Mouse (Mus musculus): Measurements from ENCODE around the gene Gnb1l. TPM values are rescaled to one million over a fixed set of nuclear protein-coding genes. Genes with fewer than 3 reads are reported as not detected.
A peak's percentile ranks its signal among the peaks of the same experiment; 100 is the strongest.

The Gnb1l gene
- polyA plus RNA-seq, 1 experiment from 2014 or later = 13.2 TPM

DNA sequence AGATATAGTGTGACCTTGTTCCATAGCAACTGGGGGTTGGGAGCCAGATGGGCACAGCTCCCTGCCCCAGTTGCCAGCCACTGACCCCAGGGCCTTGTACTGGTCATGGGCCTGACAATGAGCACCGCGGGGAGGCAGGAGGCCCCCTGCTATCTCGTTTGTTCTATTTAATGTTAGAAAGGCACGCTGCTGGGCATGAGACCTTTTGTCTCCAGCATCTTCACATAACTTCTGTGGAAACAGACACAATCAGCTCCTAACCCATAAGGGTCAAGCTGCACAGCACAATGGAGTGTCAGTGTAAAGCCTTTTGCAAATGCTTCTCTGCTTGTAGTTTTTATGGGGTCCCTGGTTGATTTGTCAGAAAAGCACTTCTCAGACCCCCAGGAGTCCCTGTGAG is 14.1 kb upstream of the Gnb1l start:
- DNase-seq (ENCODE audit: low spot score) = no peak
- Histone ChIP-seq H3K4me3 (ENCODE audit: low read depth, low read length) (no peak overlapping the region), H3K36me3 (replicated peaks; ENCODE audit: control insufficient read depth, insufficient read depth, low read depth, low read length) (no peaks in the 10 kb centered on the region), H3K27me3 (ENCODE audit: control insufficient read depth, insufficient read depth, low read length) (no peaks in the 10 kb centered on the region), H3K4me2 (ENCODE audit: low read depth, low read length) (no peak overlapping the region), H3K9ac (replicated peaks; ENCODE audit: low read length) (no peak overlapping the region), H3K27ac (replicated peaks; ENCODE audit: low read depth, low read length) (no peak overlapping the region), H3K9me3 (replicated peaks; ENCODE audit: control insufficient read depth, low read length) (no peaks in the 10 kb centered on the region), H3K4me1 (ENCODE audit: control insufficient read depth, insufficient read depth, low read length) (no peaks in the 10 kb centered on the region)
- ATAC-seq (replicated peaks; ENCODE audit: insufficient number of reproducible peaks, low FRiP score, low TSS enrichment, low read depth) = no peak
- 21% methylated on average over 4 of the region's 4 CpGs for WGBS

DNA sequence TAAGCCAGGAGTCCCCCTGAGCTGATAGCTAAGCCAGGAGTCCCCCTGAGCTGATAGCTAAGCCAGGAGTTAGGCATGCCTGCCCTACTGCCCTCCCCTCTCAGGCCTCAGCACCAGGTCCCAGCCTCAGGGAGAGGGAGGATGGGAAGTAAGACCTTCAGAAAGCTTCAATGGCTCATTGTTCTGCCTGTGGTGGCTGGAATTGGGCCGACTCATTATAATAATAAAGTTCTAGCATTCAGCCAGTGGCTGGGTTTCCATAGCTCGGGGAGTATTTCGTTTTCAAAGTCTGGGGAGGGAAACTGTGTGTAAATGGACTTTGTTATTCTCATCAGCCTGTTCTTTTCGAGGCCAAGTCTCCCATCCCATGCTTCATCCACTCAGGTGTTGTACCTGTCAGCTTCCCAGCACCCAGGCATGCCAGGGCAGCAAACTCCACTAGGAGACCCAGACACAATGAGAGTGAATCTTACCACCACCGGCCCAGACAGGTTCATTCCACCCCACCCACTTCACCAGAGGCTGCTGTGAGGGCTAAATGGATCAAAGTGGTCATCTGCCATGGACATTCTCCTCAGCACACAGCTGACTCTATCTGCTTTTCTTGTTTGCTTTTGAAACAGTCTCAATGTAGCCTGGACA is 13.6 kb upstream of the Gnb1l start:
- H3K4me3 ChIP-seq (ENCODE audit: low read depth, low read length) = no peak overlapping the region
- H3K27ac ChIP-seq (replicated peaks; ENCODE audit: low read depth, low read length) = no peak overlapping the region
- H3K36me3 ChIP-seq (replicated peaks; ENCODE audit: control insufficient read depth, insufficient read depth, low read depth, low read length) = no peaks in the 10 kb centered on the region
- WGBS = 23% methylated on average over 5 of the region's 5 CpGs
- no peaks in the 10 kb centered on the region for H3K27me3 ChIP-seq (ENCODE audit: control insufficient read depth, insufficient read depth, low read length)
- H3K4me1 ChIP-seq (ENCODE audit: control insufficient read depth, insufficient read depth, low read length) = no peaks in the 10 kb centered on the region
- DNase-seq (ENCODE audit: low spot score) (no peak), ATAC-seq (replicated peaks; ENCODE audit: insufficient number of reproducible peaks, low FRiP score, low TSS enrichment, low read depth) (no peak)
- no peak overlapping the region for H3K4me2 ChIP-seq (ENCODE audit: low read depth, low read length)
- no peaks in the 10 kb centered on the region for H3K9me3 ChIP-seq (replicated peaks; ENCODE audit: control insufficient read depth, low read length)
- H3K9ac ChIP-seq (replicated peaks; ENCODE audit: low read length) = no peak overlapping the region

DNA sequence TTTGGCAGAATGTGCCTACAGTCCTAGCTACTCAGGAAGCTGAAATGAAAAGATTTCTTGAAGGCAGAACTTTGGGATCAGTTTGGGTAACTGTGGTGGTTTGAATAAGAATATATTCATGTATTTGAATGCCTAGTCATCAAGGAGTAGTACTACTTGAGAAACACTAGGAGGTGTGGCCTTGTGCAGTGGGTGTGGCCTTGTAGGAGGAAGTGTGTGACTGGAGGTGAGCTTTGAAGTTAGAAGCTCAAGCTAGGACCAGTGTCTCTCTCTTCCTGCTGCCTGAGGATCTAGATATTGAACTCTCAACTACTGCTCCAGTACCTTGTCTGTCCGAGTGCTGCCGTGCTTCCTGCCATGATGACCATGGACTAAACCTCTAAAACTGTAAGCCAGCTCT is 12.4 kb upstream of the Gnb1l start:
- H3K4me3 ChIP-seq (ENCODE audit: low read depth, low read length) = no peak overlapping the region
- no peak overlapping the region for H3K27ac ChIP-seq (replicated peaks; ENCODE audit: low read depth, low read length)
- ATAC-seq (replicated peaks; ENCODE audit: insufficient number of reproducible peaks, low FRiP score, low TSS enrichment, low read depth) (no peak), DNase-seq (ENCODE audit: low spot score) (no peak)
- no peaks in the 10 kb centered on the region for H3K4me1 ChIP-seq (ENCODE audit: control insufficient read depth, insufficient read depth, low read length)
- no peaks in the 10 kb centered on the region for H3K27me3 ChIP-seq (ENCODE audit: control insufficient read depth, insufficient read depth, low read length)
- no peaks in the 10 kb centered on the region for H3K36me3 ChIP-seq (replicated peaks; ENCODE audit: control insufficient read depth, insufficient read depth, low read depth, low read length)
- H3K9ac ChIP-seq (replicated peaks; ENCODE audit: low read length) = no peak overlapping the region
- 91% methylated on average over 2 of the region's 2 CpGs for WGBS
- H3K4me2 ChIP-seq (ENCODE audit: low read depth, low read length) = no peak overlapping the region
- no peaks in the 10 kb centered on the region for H3K9me3 ChIP-seq (replicated peaks; ENCODE audit: control insufficient read depth, low read length)

DNA sequence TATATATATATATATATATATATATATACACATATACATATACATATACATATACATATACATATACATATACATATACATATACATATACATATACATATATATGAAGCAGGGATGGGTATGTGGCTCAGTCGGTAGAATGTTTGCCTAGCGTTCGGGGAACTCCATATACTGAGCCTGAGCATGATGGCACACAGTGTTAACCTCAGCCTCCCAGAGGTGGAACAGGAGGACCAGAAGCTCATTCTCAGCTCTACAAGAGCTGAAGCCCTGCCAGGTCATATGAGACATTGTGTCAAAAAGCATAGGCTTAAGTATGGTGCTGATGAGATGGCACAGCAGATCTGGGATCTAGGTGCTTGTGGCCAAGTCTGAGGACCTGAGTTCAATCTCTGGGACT is 8.2 kb upstream of the Gnb1l start:
- 95% methylated on average over 3 of the region's 3 CpGs for WGBS
- H3K4me1 ChIP-seq (ENCODE audit: control insufficient read depth, insufficient read depth, low read length) = no peaks in the 10 kb centered on the region
- H3K9me3 ChIP-seq (replicated peaks; ENCODE audit: control insufficient read depth, low read length) = no peaks in the 10 kb centered on the region
- no peak overlapping the region for H3K4me3 ChIP-seq (ENCODE audit: low read depth, low read length)
- DNase-seq (ENCODE audit: low spot score) (no peak), ATAC-seq (replicated peaks; ENCODE audit: insufficient number of reproducible peaks, low FRiP score, low TSS enrichment, low read depth) (no peak)
- H3K9ac ChIP-seq (replicated peaks; ENCODE audit: low read length) = no peak overlapping the region
- no peak overlapping the region for H3K4me2 ChIP-seq (ENCODE audit: low read depth, low read length)
- no peaks in the 10 kb centered on the region for H3K36me3 ChIP-seq (replicated peaks; ENCODE audit: control insufficient read depth, insufficient read depth, low read depth, low read length)
- H3K27ac ChIP-seq (replicated peaks; ENCODE audit: low read depth, low read length) = no peak overlapping the region
- H3K27me3 ChIP-seq (ENCODE audit: control insufficient read depth, insufficient read depth, low read length) = no peaks in the 10 kb centered on the region

DNA sequence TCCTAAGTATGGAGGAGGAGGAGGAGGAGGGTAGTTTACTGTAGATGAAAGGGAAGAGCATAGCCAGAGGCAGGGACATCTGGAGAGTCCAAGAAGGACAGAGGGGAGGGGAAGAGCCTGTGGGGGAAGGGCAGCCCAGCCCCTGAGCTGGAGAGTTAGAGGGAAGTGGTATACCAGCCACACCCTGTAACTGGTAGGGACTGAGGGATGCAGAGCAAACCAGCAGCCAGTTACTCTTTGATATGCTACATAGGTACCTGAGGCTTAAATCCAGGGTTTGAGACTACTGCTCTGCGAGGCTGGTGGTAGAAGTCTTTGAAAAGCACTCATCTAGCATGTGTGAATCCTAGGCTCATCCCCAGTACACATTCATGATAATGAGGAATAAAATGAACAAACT is 7.6 kb upstream of the Gnb1l start:
- Histone ChIP-seq H3K9me3 (replicated peaks; ENCODE audit: control insufficient read depth, low read length) (no peaks in the 10 kb centered on the region), H3K27me3 (ENCODE audit: control insufficient read depth, insufficient read depth, low read length) (no peaks in the 10 kb centered on the region), H3K4me3 (ENCODE audit: low read depth, low read length) (no peak overlapping the region), H3K36me3 (replicated peaks; ENCODE audit: control insufficient read depth, insufficient read depth, low read depth, low read length) (no peaks in the 10 kb centered on the region), H3K27ac (replicated peaks; ENCODE audit: low read depth, low read length) (no peak overlapping the region), H3K9ac (replicated peaks; ENCODE audit: low read length) (no peak overlapping the region), H3K4me1 (ENCODE audit: control insufficient read depth, insufficient read depth, low read length) (no peaks in the 10 kb centered on the region), H3K4me2 (ENCODE audit: low read depth, low read length) (no peak overlapping the region)
- WGBS = 77% methylated on average over 1 of the region's 1 CpGs
- ATAC-seq (replicated peaks; ENCODE audit: insufficient number of reproducible peaks, low FRiP score, low TSS enrichment, low read depth) (no peak), DNase-seq (ENCODE audit: low spot score) (no peak)

DNA sequence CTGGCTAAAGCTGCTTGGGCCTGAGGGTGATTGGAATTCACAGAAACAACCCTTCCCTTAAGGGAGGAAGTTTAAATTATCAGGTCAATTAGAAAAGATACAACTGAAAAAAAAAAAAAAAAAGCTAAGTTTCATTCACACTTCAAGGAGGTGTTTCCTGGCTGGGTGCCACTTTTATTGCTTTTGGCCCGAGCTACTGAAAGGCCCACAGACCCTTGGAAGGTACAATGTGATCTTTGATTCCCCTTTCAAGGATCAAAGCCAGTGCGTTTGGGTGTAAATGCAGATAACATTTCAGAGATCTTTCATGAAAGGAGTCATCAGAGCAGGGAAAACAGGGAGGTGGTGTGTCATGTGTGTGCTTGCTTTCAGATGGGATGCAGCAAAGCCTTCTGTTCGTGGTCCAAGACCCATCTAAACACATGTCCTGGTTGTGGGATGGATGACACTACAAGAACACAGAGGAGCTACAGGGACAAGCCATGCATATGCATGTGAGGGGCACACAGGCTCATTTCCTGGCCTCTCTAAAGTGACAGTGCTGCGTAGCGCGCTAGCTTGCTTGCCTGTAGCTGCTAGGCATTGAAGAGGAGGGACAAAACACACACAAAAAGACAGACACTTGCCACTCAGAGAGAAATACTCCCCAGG is 523 bp upstream of the Gnb1l start:
- Histone ChIP-seq H3K9ac (replicated peaks; ENCODE audit: low read length) (peak overlapping the region; percentile 88), H3K4me3 (ENCODE audit: low read depth, low read length) (peak overlapping the region; percentile 59), H3K36me3 (replicated peaks; ENCODE audit: control insufficient read depth, insufficient read depth, low read depth, low read length) (peaks cover 4% of the 10 kb centered on the region; the same call in 1 of the 2 replicates), H3K4me2 (ENCODE audit: low read depth, low read length) (peak overlapping the region; percentile 82), H3K27me3 (ENCODE audit: control insufficient read depth, insufficient read depth, low read length) (no peaks in the 10 kb centered on the region), H3K9me3 (replicated peaks; ENCODE audit: control insufficient read depth, low read length) (no peaks in the 10 kb centered on the region; the same call in 1 of the 2 replicates), H3K27ac (replicated peaks; ENCODE audit: low read depth, low read length) (peak overlapping the region; percentile 75; the same call in 1 of the 2 replicates), H3K4me1 (ENCODE audit: control insufficient read depth, insufficient read depth, low read length) (peaks cover 5% of the 10 kb centered on the region)
- no peak; the same call in 1 of the 2 replicates for ATAC-seq (replicated peaks; ENCODE audit: insufficient number of reproducible peaks, low FRiP score, low TSS enrichment, low read depth)
- no peak for DNase-seq (ENCODE audit: low spot score)
- 18% methylated on average over 6 of the region's 6 CpGs for WGBS

DNA sequence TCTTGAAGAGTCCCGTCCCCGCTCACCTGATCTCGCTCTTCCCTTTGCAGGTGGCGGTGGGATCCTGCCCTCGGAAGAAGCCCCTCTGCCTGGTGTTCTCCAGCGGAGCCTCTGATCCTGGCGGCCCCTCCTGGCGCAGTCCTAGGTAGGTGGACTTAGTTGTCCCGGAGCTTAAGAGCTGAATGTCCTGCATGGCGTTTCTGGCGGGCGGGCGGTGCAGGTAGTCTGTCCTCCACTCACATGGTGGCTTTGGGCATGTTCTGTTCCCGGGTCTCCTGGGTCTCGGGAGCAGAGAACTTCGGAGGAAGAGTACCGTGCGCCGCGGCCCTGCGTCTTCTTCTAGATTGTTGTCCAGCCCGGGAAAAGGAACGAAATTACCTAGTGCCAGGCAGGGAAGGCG is 483 bp downstream of the Gnb1l start:
- under 1% methylated on average over 24 of the region's 24 CpGs for WGBS
- ATAC-seq (replicated peaks; ENCODE audit: insufficient number of reproducible peaks, low FRiP score, low TSS enrichment, low read depth) (no peak), DNase-seq (ENCODE audit: low spot score) (no peak)
- Histone ChIP-seq H3K36me3 (replicated peaks; ENCODE audit: control insufficient read depth, insufficient read depth, low read depth, low read length) (peaks cover 4% of the 10 kb centered on the region; the same call in 1 of the 2 replicates), H3K4me1 (ENCODE audit: control insufficient read depth, insufficient read depth, low read length) (peaks cover 5% of the 10 kb centered on the region), H3K9ac (replicated peaks; ENCODE audit: low read length) (peak overlapping the region; percentile 88), H3K27me3 (ENCODE audit: control insufficient read depth, insufficient read depth, low read length) (no peaks in the 10 kb centered on the region), H3K27ac (replicated peaks; ENCODE audit: low read depth, low read length) (no peak overlapping the region; the same call in 1 of the 2 replicates), H3K4me2 (ENCODE audit: low read depth, low read length) (peak overlapping the region; percentile 82), H3K9me3 (replicated peaks; ENCODE audit: control insufficient read depth, low read length) (no peaks in the 10 kb centered on the region; the same call in 1 of the 2 replicates), H3K4me3 (ENCODE audit: low read depth, low read length) (peak overlapping the region; percentile 59)

DNA sequence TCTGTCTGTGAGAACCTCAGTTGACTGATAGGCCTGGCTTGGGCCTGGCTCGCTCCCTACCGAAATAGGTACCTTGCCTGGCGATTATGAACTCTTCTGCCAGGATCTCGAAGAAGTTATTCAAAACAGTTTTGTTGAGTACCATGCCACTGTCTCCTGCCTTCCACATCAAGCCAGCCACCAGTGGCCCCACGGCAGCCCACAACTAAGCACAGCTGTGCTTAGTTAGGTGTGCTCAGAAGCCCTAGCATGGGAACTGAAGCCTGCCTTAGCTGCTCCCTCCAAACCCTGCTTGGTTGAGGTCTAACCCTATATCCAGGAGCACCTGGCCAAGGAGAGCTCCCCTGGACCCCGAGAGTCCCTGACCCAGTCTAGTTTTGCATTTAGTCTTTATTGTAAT is 3.0 kb downstream of the Gnb1l start:
- H3K9me3 ChIP-seq (replicated peaks; ENCODE audit: control insufficient read depth, low read length) = no peaks in the 10 kb centered on the region; the same call in 1 of the 2 replicates
- no peak for ATAC-seq (replicated peaks; ENCODE audit: insufficient number of reproducible peaks, low FRiP score, low TSS enrichment, low read depth)
- H3K9ac ChIP-seq (replicated peaks; ENCODE audit: low read length) = no peak overlapping the region
- no peak overlapping the region for H3K4me3 ChIP-seq (ENCODE audit: low read depth, low read length)
- H3K27me3 ChIP-seq (ENCODE audit: control insufficient read depth, insufficient read depth, low read length) = no peaks in the 10 kb centered on the region
- H3K27ac ChIP-seq (replicated peaks; ENCODE audit: low read depth, low read length) = no peak overlapping the region
- 95% methylated on average over 6 of the region's 6 CpGs for WGBS
- peaks cover 4% of the 10 kb centered on the region; the same call in 1 of the 2 replicates for H3K36me3 ChIP-seq (replicated peaks; ENCODE audit: control insufficient read depth, insufficient read depth, low read depth, low read length)
- H3K4me1 ChIP-seq (ENCODE audit: control insufficient read depth, insufficient read depth, low read length) = peaks cover 5% of the 10 kb centered on the region
- DNase-seq (ENCODE audit: low spot score) = no peak
- H3K4me2 ChIP-seq (ENCODE audit: low read depth, low read length) = no peak overlapping the region

Data from embryonic facial prominence, embryonic 11.5 days (tissue).